Mouse (Mus musculus): ENCODE measurements around the gene Bdkrb2. TPM values are rescaled to one million over a fixed set of nuclear protein-coding genes. Genes with fewer than 3 reads are reported as not detected.

Gene Bdkrb2
- polyA plus RNA-seq (2012; rRNA removed) (1.7 and 2.2 TPM in 2 replicates), polyA plus RNA-seq (2014; fragmentation: Nextera tagmentation; extraction: Ambion mirVana) (0.82 and 1.2 TPM in 2 replicates)

GRCm38 (mm10) chr12:105562936-105563680, at the start of gene Bdkrb2:
TSS of gene Bdkrb2 (plus strand) at chr12:105563226.
- Histone ChIP-seq H3K27ac (replicated peaks; ENCODE audit: low read depth, low read length) (no peak within 1 kb of the TSS), H3K4me2 (replicated peaks; ENCODE audit: low read depth, low read length, severe bottlenecking) (peak within 1 kb of the TSS; percentile 52), H3K4me1 (ENCODE audit: control insufficient read depth, insufficient read depth, low read length) (peaks cover 22% of the 10 kb centered on the region), H3K4me3 (replicated peaks; ENCODE audit: low read length) (peak within 1 kb of the TSS; percentile 28), H3K9ac (ENCODE audit: low read depth, low read length, severe bottlenecking) (peak within 1 kb of the TSS; percentile 41), H3K9me3 (ENCODE audit: control insufficient read depth, low read length) (no peaks in the 10 kb centered on the region), H3K36me3 (ENCODE audit: control insufficient read depth, insufficient read depth, low read length) (no peaks in the 10 kb centered on the region), H3K27me3 (ENCODE audit: control insufficient read depth, insufficient read depth, low read length) (peaks cover 22% of the 10 kb centered on the region)
- 4% methylated on average over 25 of the region's 25 CpGs for WGBS
- no peak for TF ChIP-seq POLR2A (IDR thresholded peaks at IDR 0.05; ENCODE audit: borderline replicate concordance, extremely low read depth, insufficient read depth, insufficient read length)
- ATAC-seq (ENCODE audit: low FRiP score, low read depth) (peak; percentile 60; the same call in 1 of the 2 replicates), DNase-seq (ENCODE audit: low spot score) (peak; percentile 42)

GRCm38 (mm10) chr12:105514111-105514510, 48.9 kb upstream of the Bdkrb2 start:
- Histone ChIP-seq H3K4me2 (replicated peaks; ENCODE audit: low read depth, low read length, severe bottlenecking) (no peak overlapping the region), H3K27ac (replicated peaks; ENCODE audit: low read depth, low read length) (no peak overlapping the region), H3K27me3 (ENCODE audit: control insufficient read depth, insufficient read depth, low read length) (no peaks in the 10 kb centered on the region), H3K9me3 (ENCODE audit: control insufficient read depth, low read length) (no peaks in the 10 kb centered on the region), H3K36me3 (ENCODE audit: control insufficient read depth, insufficient read depth, low read length) (no peaks in the 10 kb centered on the region), H3K4me3 (replicated peaks; ENCODE audit: low read length) (no peak overlapping the region), H3K9ac (ENCODE audit: low read depth, low read length, severe bottlenecking) (no peak overlapping the region), H3K4me1 (ENCODE audit: control insufficient read depth, insufficient read depth, low read length) (no peaks in the 10 kb centered on the region)
- DNase-seq (ENCODE audit: low spot score) (no peak), ATAC-seq (ENCODE audit: low FRiP score, low read depth) (no peak)
- WGBS, result 50% methylated on average over 10 of the region's 10 CpGs
- TF ChIP-seq POLR2A (IDR thresholded peaks at IDR 0.05; ENCODE audit: borderline replicate concordance, extremely low read depth, insufficient read depth, insufficient read length), result no peak

- WGBS, result 63% methylated on average over 21 of the region's 21 CpGs
- TF ChIP-seq POLR2A (IDR thresholded peaks at IDR 0.05; ENCODE audit: borderline replicate concordance, extremely low read depth, insufficient read depth, insufficient read length), result no peak
- Histone ChIP-seq H3K9ac (ENCODE audit: low read depth, low read length, severe bottlenecking) (no peak overlapping the region), H3K36me3 (ENCODE audit: control insufficient read depth, insufficient read depth, low read length) (no peaks in the 10 kb centered on the region), H3K27me3 (ENCODE audit: control insufficient read depth, insufficient read depth, low read length) (no peaks in the 10 kb centered on the region), H3K4me2 (replicated peaks; ENCODE audit: low read depth, low read length, severe bottlenecking) (no peak overlapping the region), H3K9me3 (ENCODE audit: control insufficient read depth, low read length) (no peaks in the 10 kb centered on the region), H3K27ac (replicated peaks; ENCODE audit: low read depth, low read length) (no peak overlapping the region), H3K4me3 (replicated peaks; ENCODE audit: low read length) (no peak overlapping the region), H3K4me1 (ENCODE audit: control insufficient read depth, insufficient read depth, low read length) (peaks cover 11% of the 10 kb centered on the region)
- ATAC-seq (ENCODE audit: low FRiP score, low read depth) (0 out of 2 replicates have a peak, but pooled peaks have one; percentile 20), DNase-seq (ENCODE audit: low spot score) (peak; percentile 59)
Measured at GRCm38 (mm10) chr12:105517026-105517675, 45.9 kb upstream of the Bdkrb2 start.

GRCm38 (mm10) chr12:105519851-105520250, 43.2 kb upstream of the Bdkrb2 start:
- no peaks in the 10 kb centered on the region for H3K9me3 ChIP-seq (ENCODE audit: control insufficient read depth, low read length)
- H3K4me3 ChIP-seq (replicated peaks; ENCODE audit: low read length), result no peak overlapping the region
- peaks cover 11% of the 10 kb centered on the region for H3K4me1 ChIP-seq (ENCODE audit: control insufficient read depth, insufficient read depth, low read length)
- H3K4me2 ChIP-seq (replicated peaks; ENCODE audit: low read depth, low read length, severe bottlenecking), result no peak overlapping the region
- no peaks in the 10 kb centered on the region for H3K27me3 ChIP-seq (ENCODE audit: control insufficient read depth, insufficient read depth, low read length)
- no peak overlapping the region for H3K27ac ChIP-seq (replicated peaks; ENCODE audit: low read depth, low read length)
- ATAC-seq (ENCODE audit: low FRiP score, low read depth), result no peak
- no peak for DNase-seq (ENCODE audit: low spot score)
- no peaks in the 10 kb centered on the region for H3K36me3 ChIP-seq (ENCODE audit: control insufficient read depth, insufficient read depth, low read length)
- WGBS, result 70% methylated on average over 2 of the region's 2 CpGs
- H3K9ac ChIP-seq (ENCODE audit: low read depth, low read length, severe bottlenecking), result no peak overlapping the region
- TF ChIP-seq POLR2A (IDR thresholded peaks at IDR 0.05; ENCODE audit: borderline replicate concordance, extremely low read depth, insufficient read depth, insufficient read length), result no peak

DNA sequence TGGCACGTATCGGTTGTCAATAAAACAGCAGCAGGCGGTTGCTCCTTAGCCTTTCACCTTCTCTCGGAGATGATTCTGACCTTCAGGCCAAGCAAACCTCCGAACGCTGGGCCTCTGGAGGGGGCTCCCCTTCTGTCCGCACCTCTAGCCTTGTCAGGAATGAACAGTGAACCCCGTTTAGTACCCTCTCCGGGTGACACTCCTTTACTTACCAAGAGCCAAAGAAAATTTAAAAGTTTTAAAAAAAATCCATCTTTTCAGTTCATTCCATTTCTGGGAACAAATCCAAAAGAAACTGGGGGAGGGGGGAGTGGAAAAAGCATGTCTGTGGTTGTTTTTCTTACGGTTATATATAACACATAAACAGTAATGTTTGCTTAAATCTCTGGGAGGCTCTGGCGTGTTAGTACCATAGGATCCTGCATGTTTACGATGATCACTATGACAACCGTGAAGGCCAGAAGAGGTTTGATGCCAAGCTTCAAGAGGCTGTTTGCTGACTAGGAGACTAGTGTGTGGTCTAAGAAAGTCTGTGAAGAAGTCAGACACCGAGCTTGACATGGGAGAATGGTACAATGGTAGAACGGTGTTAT, 41.8 kb upstream of the Bdkrb2 start:
- ATAC-seq (ENCODE audit: low FRiP score, low read depth) (peak; percentile 82), DNase-seq (ENCODE audit: low spot score) (peak; percentile 78)
- H3K4me1 ChIP-seq (ENCODE audit: control insufficient read depth, insufficient read depth, low read length), result peaks cover 11% of the 10 kb centered on the region
- H3K9me3 ChIP-seq (ENCODE audit: control insufficient read depth, low read length), result no peaks in the 10 kb centered on the region
- no peak overlapping the region for H3K4me3 ChIP-seq (replicated peaks; ENCODE audit: low read length)
- no peaks in the 10 kb centered on the region for H3K27me3 ChIP-seq (ENCODE audit: control insufficient read depth, insufficient read depth, low read length)
- H3K4me2 ChIP-seq (replicated peaks; ENCODE audit: low read depth, low read length, severe bottlenecking), result peak overlapping the region; percentile 4; the same call in 1 of the 2 replicates
- no peak overlapping the region for H3K9ac ChIP-seq (ENCODE audit: low read depth, low read length, severe bottlenecking)
- WGBS, result 45% methylated on average over 15 of the region's 15 CpGs
- H3K27ac ChIP-seq (replicated peaks; ENCODE audit: low read depth, low read length), result 0 out of 2 replicates have a peak overlapping the region, but pooled peaks have one; percentile 22
- no peak for TF ChIP-seq POLR2A (IDR thresholded peaks at IDR 0.05; ENCODE audit: borderline replicate concordance, extremely low read depth, insufficient read depth, insufficient read length)
- H3K36me3 ChIP-seq (ENCODE audit: control insufficient read depth, insufficient read depth, low read length), result no peaks in the 10 kb centered on the region
